Mouse (Mus musculus): Measurements from ENCODE around the gene Dab2.

Gene Dab2

GRCm38 (mm10) chr15:6398211-6398610 lies 98.6 kb downstream of the Dab2 start:
- no peak for DNase-seq

- no peak for DNase-seq
Observed at GRCm38 (mm10) chr15:6398881-6399280, 99.3 kb downstream of the Dab2 start.

GRCm38 (mm10) chr15:6400115-6400514 lies 100.5 kb downstream of the Dab2 start:
- DNase-seq = no peak

- DNase-seq = no peak
Observed at GRCm38 (mm10) chr15:6402433-6402832, 102.8 kb downstream of the Dab2 start.

GRCm38 (mm10) chr15:6404172-6404571 lies 104.6 kb downstream of the Dab2 start:
- DNase-seq = no peak

- no peak for DNase-seq
Observed at GRCm38 (mm10) chr15:6406771-6407170, 107.2 kb downstream of the Dab2 start.

- DNase-seq = no peak
Observed at GRCm38 (mm10) chr15:6409031-6409430, 109.4 kb downstream of the Dab2 start.

GRCm38 (mm10) chr15:6410161-6410560 lies 110.6 kb downstream of the Dab2 start:
- no peak for DNase-seq

- no peak for DNase-seq
Observed at GRCm38 (mm10) chr15:6411334-6411733, 111.7 kb downstream of the Dab2 start.

- DNase-seq = no peak
Observed at GRCm38 (mm10) chr15:6415317-6415716, 115.7 kb downstream of the Dab2 start.

GRCm38 (mm10) chr15:6431777-6432176 lies 132.2 kb downstream of the Dab2 start:
- DNase-seq = no peak

- DNase-seq = peak; percentile 49
Observed at GRCm38 (mm10) chr15:6432411-6432810, 132.8 kb downstream of the Dab2 start.

- no peak for DNase-seq
Observed at GRCm38 (mm10) chr15:6435281-6435680, 135.7 kb downstream of the Dab2 start.

GRCm38 (mm10) chr15:6435773-6436172 lies 136.2 kb downstream of the Dab2 start:
- peak; percentile 10 for DNase-seq

- no peak for DNase-seq
Observed at GRCm38 (mm10) chr15:6438685-6439084, 139.1 kb downstream of the Dab2 start.

GRCm38 (mm10) chr15:6444452-6444851 lies 144.9 kb downstream of the Dab2 start:
- no peak for DNase-seq

- DNase-seq = no peak
Observed at GRCm38 (mm10) chr15:6445135-6445534, 145.5 kb downstream of the Dab2 start, which contains the start of gene C9. Gene C9 (plus strand): TSS chr15:6445327.

- no peak for DNase-seq
Observed at GRCm38 (mm10) chr15:6446181-6446580, 146.6 kb downstream of the Dab2 start.

GRCm38 (mm10) chr15:6448892-6449291 lies 149.3 kb downstream of the Dab2 start:
- DNase-seq = no peak

- DNase-seq = no peak
Observed at GRCm38 (mm10) chr15:6454461-6454860, 154.9 kb downstream of the Dab2 start.

GRCm38 (mm10) chr15:6461381-6461780 lies 161.8 kb downstream of the Dab2 start:
- DNase-seq = no peak

GRCm38 (mm10) chr15:6463361-6463923 lies 163.9 kb downstream of the Dab2 start:
- no peak for DNase-seq

- no peak for DNase-seq
Observed at GRCm38 (mm10) chr15:6466995-6467394, 167.4 kb downstream of the Dab2 start.

- DNase-seq = no peak
Observed at GRCm38 (mm10) chr15:6468845-6469244, 169.3 kb downstream of the Dab2 start.

GRCm38 (mm10) chr15:6469384-6469783 lies 169.8 kb downstream of the Dab2 start:
- no peak for DNase-seq
